Mouse (Mus musculus) MEL (cell line): ENCODE results near the gene Cpox. TPM values are rescaled to one million over a fixed set of nuclear protein-coding genes. Genes with fewer than 3 reads are reported as not detected.

Experiments used
- DNase-seq: peaks from one replicate; pipeline ENCODE4 v3.0.0; 2011; ENCODE audit warnings: low read depth, low spot score
- H3K27ac ChIP-seq: 2 replicates; pipeline ENCODE4 v1.5.1; 2012; ENCODE audit warnings: low read depth, mild to moderate bottlenecking, control low read depth, low read length, moderate library complexity; ENCODE audit not compliant: control insufficient read depth
- H3K27me3 ChIP-seq, 2 experiments: fragments of 150-350 bp in 1 of 2; sonication (generic) in 1 of 2; 2 replicates each; pipeline ENCODE4 v1.6.1; 2012; ENCODE audit warnings: low read length in 2 of 2, mild to moderate bottlenecking in 2 of 2, improper control_type of control experiment in 1 of 2, moderate library complexity in 1 of 2; ENCODE audit not compliant: insufficient read depth in 2 of 2, control insufficient read depth in 1 of 2
- H3K36me3 ChIP-seq, 2 experiments: 2 replicates each; pipeline ENCODE4 v1.6.1; 2012 to 2014; ENCODE audit warnings: low read length in 2 of 2, improper control_type of control experiment in 1 of 2, inconsistent platforms in 1 of 2, mild to moderate bottlenecking in 1 of 2; ENCODE audit not compliant: insufficient read depth in 2 of 2, control insufficient read depth in 1 of 2
- H3K4me1 ChIP-seq, 2 experiments: fragments of 150-350 bp in 1 of 2; sonication (generic) in 1 of 2; 2 replicates each; pipeline ENCODE4 v1.6.1; 2012; ENCODE audit warnings: low read length in 2 of 2, improper control_type of control experiment in 1 of 2, mild to moderate bottlenecking in 1 of 2; ENCODE audit not compliant: insufficient read depth in 2 of 2, control insufficient read depth in 1 of 2
- H3K4me3 ChIP-seq, 2 experiments: fragments of 150-350 bp in 1 of 2; sonication (generic) in 1 of 2; 2 replicates each; pipeline ENCODE4 v1.5.1; 2012; ENCODE audit warnings: low read depth in 2 of 2, low read length in 2 of 2, mild to moderate bottlenecking in 2 of 2, moderate library complexity in 2 of 2, control low read depth in 1 of 2, improper control_type of control experiment in 1 of 2; ENCODE audit not compliant: control insufficient read depth in 1 of 2, insufficient read depth in 1 of 2
- H3K79me2 ChIP-seq: 2 replicates; pipeline ENCODE4 v1.6.1; 2012; ENCODE audit warnings: mild to moderate bottlenecking, low read length, moderate library complexity; ENCODE audit not compliant: control insufficient read depth, poor library complexity, insufficient read depth
- H3K9ac ChIP-seq: 2 replicates; pipeline ENCODE4 v1.6.1; 2012; ENCODE audit warnings: low read depth, mild to moderate bottlenecking, control low read depth, low read length, moderate library complexity; ENCODE audit not compliant: control insufficient read depth, poor library complexity, severe bottlenecking
- H3K9me3 ChIP-seq: fragments of 150-350 bp; sonication (generic); replicated peaks from 2 replicates; pipeline ENCODE4 v1.6.1; 2012; ENCODE audit warnings: mild to moderate bottlenecking, low read length, improper control_type of control experiment, moderate library complexity; ENCODE audit not compliant: insufficient read depth
- CHD1 ChIP-seq: IDR thresholded peaks from 2 replicates; pipeline ENCODE4 v1.6.1; 2012; ENCODE audit warnings: low read depth, mild to moderate bottlenecking, inconsistent platforms, low read length, improper control_type of control experiment
- CHD2 ChIP-seq: IDR thresholded peaks from 2 replicates; pipeline ENCODE4 v1.6.1; 2011; ENCODE audit warnings: low read length, improper control_type of control experiment
- CTCF ChIP-seq, 3 experiments: IDR thresholded peaks in 2 of 3; conservative IDR thresholded peaks in 1 of 3; 2 replicates each; pipeline ENCODE4 v1.5.1; 2011 to 2012; ENCODE audit warnings: low read length in 3 of 3, low read depth in 2 of 3, mild to moderate bottlenecking in 2 of 3, improper control_type of control experiment in 1 of 3, inconsistent platforms in 1 of 3, mixed read lengths in 1 of 3, moderate library complexity in 1 of 3; ENCODE audit not compliant: control insufficient read depth in 1 of 3, insufficient read depth in 1 of 3, poor library complexity in 1 of 3, severe bottlenecking in 1 of 3
- E2F4 ChIP-seq: IDR thresholded peaks from 2 replicates; pipeline ENCODE4 v1.6.1; 2011; ENCODE audit warnings: low read depth, low read length, improper control_type of control experiment, borderline replicate concordance
- ELF1 ChIP-seq: IDR thresholded peaks from 2 replicates; pipeline ENCODE4 v1.6.1; 2014; ENCODE audit warnings: low read depth, mild to moderate bottlenecking, inconsistent platforms, low read length, improper control_type of control experiment, moderate library complexity
- ETS1 ChIP-seq: IDR thresholded peaks from 2 replicates; pipeline ENCODE4 v1.6.1; 2012; ENCODE audit warnings: low read depth, mild to moderate bottlenecking, inconsistent platforms, low read length, improper control_type of control experiment, moderate library complexity
- HCFC1 ChIP-seq: IDR thresholded peaks from 2 replicates; pipeline ENCODE4 v1.6.1; 2012; ENCODE audit warnings: low read depth, mild to moderate bottlenecking, inconsistent platforms, low read length, improper control_type of control experiment, moderate library complexity
- JUND ChIP-seq: IDR thresholded peaks from 2 replicates; pipeline ENCODE4 v1.6.1; 2011; ENCODE audit warnings: low read depth, mild to moderate bottlenecking, improper control_type of control experiment, low read length
- KAT2A ChIP-seq: conservative IDR thresholded peaks from 2 replicates; pipeline ENCODE4 v1.6.1; 2012; ENCODE audit warnings: low read depth, low read length, improper control_type of control experiment, inconsistent platforms
- MAFK ChIP-seq: IDR thresholded peaks from 2 replicates; pipeline ENCODE4 v1.6.1; 2011; ENCODE audit warnings: low read depth, mild to moderate bottlenecking, low read length, improper control_type of control experiment, borderline replicate concordance
- MAX ChIP-seq: IDR thresholded peaks from 2 replicates; pipeline ENCODE4 v1.6.1; 2011; ENCODE audit warnings: low read length, improper control_type of control experiment
- MEF2A ChIP-seq: IDR thresholded peaks from 2 replicates; pipeline ENCODE4 v1.6.1; 2014; ENCODE audit warnings: low read depth, mild to moderate bottlenecking, inconsistent platforms, low read length, improper control_type of control experiment; ENCODE audit not compliant: poor library complexity, insufficient replicate concordance, severe bottlenecking; ENCODE audit errors: extremely low read depth
- MYB ChIP-seq: IDR thresholded peaks from 2 replicates; pipeline ENCODE4 v1.6.1; 2011; ENCODE audit warnings: mild to moderate bottlenecking, low read depth, low read length, improper control_type of control experiment
- NELFE ChIP-seq: IDR thresholded peaks from 2 replicates; pipeline ENCODE4 v1.6.1; 2011; ENCODE audit warnings: low read depth, low read length, improper control_type of control experiment
- NRF1 ChIP-seq: IDR thresholded peaks from 2 replicates; pipeline ENCODE4 v1.6.1; 2014; ENCODE audit warnings: low read depth, mild to moderate bottlenecking, inconsistent platforms, low read length, improper control_type of control experiment, moderate library complexity; ENCODE audit not compliant: poor library complexity, insufficient read depth, severe bottlenecking
- POLR2A ChIP-seq, 2 experiments: IDR thresholded peaks; 2 replicates each; pipeline ENCODE4 v1.6.1; 2011 to 2012; ENCODE audit warnings: low read length in 2 of 2, mild to moderate bottlenecking in 2 of 2, control low read depth in 1 of 2, improper control_type of control experiment in 1 of 2, low read depth in 1 of 2, moderate library complexity in 1 of 2; ENCODE audit not compliant: control insufficient read depth in 1 of 2, insufficient read depth in 1 of 2, poor library complexity in 1 of 2
- POLR2AphosphoS5 ChIP-seq: IDR thresholded peaks from 2 replicates; pipeline ENCODE4 v1.6.1; 2012; ENCODE audit warnings: low read depth, borderline replicate concordance, mild to moderate bottlenecking, inconsistent platforms, low read length, moderate library complexity, mixed read lengths
- RCOR1 ChIP-seq: IDR thresholded peaks from 2 replicates; pipeline ENCODE4 v1.6.1; 2012; ENCODE audit warnings: low read depth, mild to moderate bottlenecking, inconsistent platforms, low read length, improper control_type of control experiment
- SIN3A ChIP-seq: IDR thresholded peaks from 2 replicates; pipeline ENCODE4 v1.6.1; 2012; ENCODE audit warnings: low read length, improper control_type of control experiment, inconsistent platforms
- TBP ChIP-seq: IDR thresholded peaks from 2 replicates; pipeline ENCODE4 v1.8.0; 2011; ENCODE audit warnings: low read depth, low read length, improper control_type of control experiment
- UBTF ChIP-seq: IDR thresholded peaks from 2 replicates; pipeline ENCODE4 v1.6.1; 2012; ENCODE audit warnings: low read depth, mild to moderate bottlenecking, inconsistent platforms, low read length, improper control_type of control experiment, moderate library complexity, borderline replicate concordance; ENCODE audit not compliant: insufficient read depth
- ZC3H11A ChIP-seq: IDR thresholded peaks from 2 replicates; pipeline ENCODE4 v1.6.1; 2012; ENCODE audit warnings: low read depth, mild to moderate bottlenecking, inconsistent platforms, low read length, improper control_type of control experiment
- ZNF384 ChIP-seq: IDR thresholded peaks from 2 replicates; pipeline ENCODE4 v1.6.1; 2012; ENCODE audit warnings: low read depth, mild to moderate bottlenecking, inconsistent platforms, low read length, improper control_type of control experiment
- polyA plus RNA-seq, 2 experiments: library from polyadenylated mRNA; stranded (reverse) in 1 of 2; unstranded in 1 of 2; fragments of >175 nt in 1 of 2; fragments of >200 nt in 1 of 2; gene quantifications; 2 replicates each; pipeline versions ENCODE4 v1.2.1 to v1.2.4; 2012; ENCODE audit warnings: low replicate concordance in 2 of 2, low read depth in 1 of 2; ENCODE audit not compliant: insufficient read length in 2 of 2, insufficient read depth in 1 of 2, missing spikeins in 1 of 2
- total RNA-seq: library from RNA; depleted of rRNA; stranded (reverse); fragments of 300-350 nt; gene quantifications from 2 replicates; pipeline ENCODE4 v1.2.3, GENCODE M21; 2012

The Cpox gene
- total and polyA plus RNA-seq, 3 experiments = 110 to 421 (median 159) TPM

DNA sequence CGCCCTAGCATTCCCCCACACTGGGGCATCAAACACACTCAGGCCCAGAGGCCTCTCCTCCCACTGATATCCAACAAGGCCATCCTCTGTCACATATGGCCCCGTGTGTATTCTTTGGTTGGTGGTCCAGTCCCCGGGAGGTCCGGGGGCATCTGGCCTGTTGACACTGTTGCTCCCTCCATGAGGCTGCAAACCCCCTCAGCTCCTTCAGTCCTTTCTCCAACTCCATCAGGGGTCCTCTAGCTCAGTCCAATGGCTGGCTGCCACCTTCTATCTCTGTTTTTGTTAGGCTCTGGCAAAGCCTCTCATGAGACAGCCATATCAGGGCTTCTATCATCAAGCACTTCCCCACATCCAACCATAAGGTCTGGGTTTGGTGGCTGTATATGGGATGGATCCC, 13.6 kb upstream of the Cpox start:
- Histone ChIP-seq H3K27ac (no peak overlapping the region), H3K4me3 (no peak overlapping the region), H3K36me3 (peaks cover 0 to 12% of the 10 kb centered on the region in 2 experiments; a peak in 2 of 4 replicates), H3K27me3 (no peaks in the 10 kb centered on the region), H3K4me1 (peaks cover 6 to 14% of the 10 kb centered on the region in 2 experiments), H3K79me2 (no peaks in the 10 kb centered on the region), H3K9me3 (no peaks in the 10 kb centered on the region), H3K9ac (no peak overlapping the region)
- TF ChIP-seq ZC3H11A (no peak), ELF1 (no peak), ETS1 (no peak), CHD1 (no peak), HCFC1 (no peak), CTCF (IDR thresholded peaks at IDR 0.05 in 2 of 3, conservative IDR thresholded peaks at IDR 0.05 in 1 of 3; ENCODE audit: control insufficient read depth in 1 of 3, insufficient read depth in 1 of 3, low read depth in 2 of 3, low read length in 3 of 3, poor library complexity in 1 of 3, severe bottlenecking in 1 of 3) (no peak), JUND (no peak), KAT2A (no peak), MEF2A (no peak), POLR2AphosphoS5 (no peak)
- no peak for DNase-seq

DNA sequence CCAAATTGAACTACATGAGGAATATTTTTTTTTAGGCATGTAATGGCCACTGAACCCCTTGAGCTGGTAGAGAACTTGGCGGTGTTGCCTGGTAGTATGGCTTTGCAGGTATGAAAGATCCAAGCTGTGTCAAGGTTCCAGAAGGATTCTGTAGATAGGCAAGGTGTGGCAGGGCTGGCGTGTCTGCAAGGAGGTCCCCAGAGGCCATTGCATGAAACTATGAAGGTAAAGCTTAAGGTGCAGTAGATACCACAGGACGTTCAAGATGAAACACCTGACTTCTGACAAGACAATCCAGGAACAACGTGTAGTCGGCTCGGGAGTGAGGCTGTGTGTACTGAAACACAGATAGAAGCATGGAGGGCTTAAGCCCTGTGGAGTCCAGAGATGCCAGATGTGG, 11.4 kb upstream of the Cpox start:
- no peak overlapping the region for H3K27ac ChIP-seq
- TF ChIP-seq ETS1 = no peak
- no peak for TF ChIP-seq CHD2
- TF ChIP-seq KAT2A = no peak
- TF ChIP-seq MAFK = no peak
- TF ChIP-seq POLR2A (IDR thresholded peaks at IDR 0.05; ENCODE audit: control insufficient read depth in 1 of 2, insufficient read depth in 1 of 2, low read depth in 1 of 2, low read length in 2 of 2, poor library complexity in 1 of 2) = no peak
- TF ChIP-seq NRF1 = no peak
- DNase-seq = no peak
- H3K4me1 ChIP-seq = peaks cover 16 to 17% of the 10 kb centered on the region in 2 experiments
- no peak overlapping the region for H3K4me3 ChIP-seq
- no peaks in the 10 kb centered on the region for H3K79me2 ChIP-seq
- no peaks in the 10 kb centered on the region for H3K9me3 ChIP-seq
- H3K9ac ChIP-seq = no peak overlapping the region
- H3K27me3 ChIP-seq = no peaks in the 10 kb centered on the region
- H3K36me3 ChIP-seq = peaks cover 0 to 24% of the 10 kb centered on the region in 2 experiments; a peak in 2 of 4 replicates

DNA sequence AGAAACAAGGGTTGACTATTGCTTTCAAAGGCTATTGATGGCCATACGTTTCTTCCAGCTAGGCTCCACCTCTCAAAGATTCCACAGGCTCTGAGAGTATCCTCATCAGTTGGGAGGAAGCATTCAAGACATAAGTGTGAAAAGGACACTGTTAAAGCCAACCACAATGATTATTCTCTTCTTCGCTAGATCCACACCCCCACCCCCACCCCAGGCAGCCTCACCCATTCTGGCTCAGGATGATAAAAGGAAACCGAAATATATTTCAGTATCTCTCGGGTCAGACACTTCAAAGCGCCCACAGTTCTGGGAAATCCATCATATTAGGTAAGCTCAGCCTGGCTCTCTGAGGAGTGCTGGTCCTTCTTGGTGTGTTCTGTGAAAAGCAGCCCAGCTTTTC, 8.3 kb upstream of the Cpox start:
- peak overlapping the region; percentile 74 for H3K27ac ChIP-seq
- no peaks in the 10 kb centered on the region for H3K27me3 ChIP-seq
- peak overlapping the region in 1 of 2 experiments; percentile 1; a peak in 1 of 4 replicates for H3K4me3 ChIP-seq
- no peaks in the 10 kb centered on the region for H3K9me3 ChIP-seq
- H3K36me3 ChIP-seq = peaks cover 0 to 20% of the 10 kb centered on the region in 2 experiments; a peak in 2 of 4 replicates
- peak; percentile 81 for DNase-seq
- H3K9ac ChIP-seq = no peak overlapping the region
- H3K4me1 ChIP-seq = peaks cover 13 to 14% of the 10 kb centered on the region in 2 experiments
- H3K79me2 ChIP-seq = no peaks in the 10 kb centered on the region
- TF ChIP-seq SIN3A = peak; percentile 61; the same call in 1 of the 2 replicates
- no peak for TF ChIP-seq MAFK
- TF ChIP-seq JUND = no peak
- 0 out of 4 replicates have a peak, but pooled peaks of 1 of the 2 experiments have one; percentile 21 for TF ChIP-seq POLR2A (IDR thresholded peaks at IDR 0.05; ENCODE audit: control insufficient read depth in 1 of 2, insufficient read depth in 1 of 2, low read depth in 1 of 2, low read length in 2 of 2, poor library complexity in 1 of 2)
- TF ChIP-seq NRF1 = no peak
- TF ChIP-seq ZC3H11A = no peak
- no peak; the same call in 1 of the 2 replicates for TF ChIP-seq MAX
- TF ChIP-seq TBP = 0 out of 2 replicates have a peak, but pooled peaks have one; percentile 31
- TF ChIP-seq CTCF (IDR thresholded peaks at IDR 0.05 in 2 of 3, conservative IDR thresholded peaks at IDR 0.05 in 1 of 3; ENCODE audit: control insufficient read depth in 1 of 3, insufficient read depth in 1 of 3, low read depth in 2 of 3, low read length in 3 of 3, poor library complexity in 1 of 3, severe bottlenecking in 1 of 3) = no peak
- no peak for TF ChIP-seq HCFC1
- TF ChIP-seq RCOR1 = peak; percentile 72; the same call in 1 of the 2 replicates
- no peak for TF ChIP-seq E2F4
- TF ChIP-seq MEF2A = no peak
- no peak for TF ChIP-seq UBTF
- TF ChIP-seq ZNF384 = no peak
- TF ChIP-seq MYB = peak; percentile 71; the same call in 1 of the 2 replicates
- TF ChIP-seq NELFE = no peak
